Mouse (Mus musculus) cerebellum, adult 2 months (tissue): ENCODE measurements around the gene Fcho1.

Source experiments
- CTCF ChIP-seq: fragments of 200-500 bp; IDR thresholded peaks from 2 replicates; pipeline ENCODE4 v1.5.1; 2011; ENCODE audit warnings: low read depth, mild to moderate bottlenecking, control low read depth, low read length, moderate library complexity, borderline replicate concordance; ENCODE audit not compliant: insufficient read depth
- POLR2A ChIP-seq: fragments of 200-500 bp; IDR thresholded peaks from 2 replicates; pipeline ENCODE4 v1.6.1; 2011; ENCODE audit warnings: low read length, control low read depth, borderline replicate concordance; ENCODE audit not compliant: insufficient read depth

DNA sequence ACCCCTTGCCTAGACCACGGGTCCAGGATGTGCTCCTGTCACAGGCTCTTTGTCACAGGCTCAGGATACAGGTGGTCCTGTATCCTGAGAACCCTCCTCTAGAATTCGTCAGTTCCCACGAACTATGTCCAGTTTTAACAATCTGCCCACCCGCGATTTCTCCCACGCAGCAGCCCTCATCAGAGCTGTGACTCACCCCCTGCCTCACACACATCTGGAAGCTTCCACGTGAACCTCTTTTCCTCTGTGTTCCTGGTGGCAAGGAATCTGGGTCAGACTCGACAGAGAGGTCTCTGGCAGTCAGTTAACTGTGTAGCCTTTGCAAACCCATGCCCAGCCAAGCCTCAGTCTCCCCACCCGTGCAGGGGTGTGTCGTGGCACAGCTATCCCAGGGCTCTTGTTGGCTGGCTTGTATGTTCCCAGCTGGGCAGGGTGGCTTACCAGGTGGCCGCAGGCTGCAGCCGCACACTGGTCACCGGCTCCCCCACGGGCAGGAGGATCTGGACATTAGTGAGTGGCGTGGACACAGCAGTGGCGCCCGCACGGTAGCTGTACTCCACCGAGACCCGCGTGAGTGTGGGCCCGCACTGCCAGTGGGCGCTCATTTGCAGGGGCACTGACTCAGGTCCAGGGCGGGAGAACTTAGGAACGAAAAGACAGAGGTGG is 16.2 kb downstream of the Fcho1 start:
- no peak for TF ChIP-seq POLR2A
- TF ChIP-seq CTCF: no peak
